Mouse (Mus musculus): ENCODE results near the gene Pik3c2a.
A peak's percentile ranks its signal among the peaks of the same experiment; 100 is the strongest.

The Pik3c2a gene

DNA sequence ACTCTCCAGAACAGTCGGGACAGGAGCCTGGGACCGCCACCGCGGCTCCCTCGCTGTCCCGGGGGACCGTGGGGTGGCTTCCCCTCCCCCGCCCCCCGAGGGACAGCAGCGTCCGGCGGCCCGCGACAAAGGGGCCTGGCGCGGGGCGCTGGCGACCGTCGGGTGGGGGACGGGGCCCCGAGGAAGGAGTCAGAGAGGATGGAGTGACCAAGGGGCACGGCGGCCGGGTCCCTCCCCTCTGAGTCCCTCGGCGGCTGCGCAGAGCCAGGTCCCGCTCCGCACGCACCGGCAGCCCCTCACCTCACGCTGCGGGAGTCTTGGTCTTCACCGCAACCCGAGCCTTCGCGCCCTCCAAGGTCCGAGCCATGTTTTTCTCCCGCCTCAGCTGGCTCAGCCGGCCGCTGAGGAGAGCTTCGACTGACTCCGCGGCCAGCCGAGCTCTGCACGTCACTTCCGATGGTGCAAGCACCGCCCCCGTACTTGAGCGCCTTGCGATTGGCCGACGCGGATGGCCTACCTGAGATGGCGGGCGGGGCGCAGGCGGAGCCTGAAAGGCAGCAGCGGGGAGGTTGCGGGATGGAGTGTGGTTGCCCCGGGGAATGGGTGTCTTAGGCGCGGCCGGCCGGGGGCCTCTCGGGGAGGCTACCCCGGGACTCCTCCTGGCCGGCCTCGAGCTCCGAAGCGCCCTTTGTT lies at the start of gene Pik3c2a:
Pik3c2a (minus strand) TSS at position 446 of the 693 bp plus-strand sequence.
- DNase-seq (ENCODE audit: low spot score): peak; percentile 96

DNA sequence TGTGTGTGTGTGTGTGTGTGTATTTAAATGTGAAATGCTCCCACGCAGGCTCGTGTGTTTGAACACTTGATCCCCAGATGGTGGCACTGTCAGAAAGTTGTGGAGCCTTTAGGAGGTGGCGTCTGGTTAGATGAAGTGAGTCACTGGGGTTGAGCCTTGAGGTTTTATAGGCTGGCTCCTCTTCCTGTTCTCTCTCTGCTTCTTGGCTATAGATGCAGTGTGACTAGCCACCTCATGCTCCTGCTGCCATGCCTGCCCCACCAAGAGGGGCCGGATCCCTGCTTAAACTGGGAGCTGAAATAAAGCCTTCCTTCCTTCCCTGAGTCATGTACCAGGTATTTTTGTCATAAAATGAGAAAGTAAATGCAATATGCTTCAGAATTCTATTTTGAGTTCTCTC lies 47.9 kb upstream of the Pik3c2a start:
- no peak for DNase-seq (ENCODE audit: low spot score)

- DNase-seq (ENCODE audit: low spot score): no peak
Observed at GRCm38 (mm10) chr7:116485062-116485601, 41.9 kb upstream of the Pik3c2a start.

- no peak for DNase-seq (ENCODE audit: low spot score)
Observed at GRCm38 (mm10) chr7:116484213-116484612, 41.0 kb upstream of the Pik3c2a start.

- DNase-seq (ENCODE audit: low spot score): no peak
Observed at GRCm38 (mm10) chr7:116483782-116484181, 40.5 kb upstream of the Pik3c2a start.

GRCm38 (mm10) chr7:116483106-116483505 lies 39.9 kb upstream of the Pik3c2a start:
- DNase-seq (ENCODE audit: low spot score): no peak

DNA sequence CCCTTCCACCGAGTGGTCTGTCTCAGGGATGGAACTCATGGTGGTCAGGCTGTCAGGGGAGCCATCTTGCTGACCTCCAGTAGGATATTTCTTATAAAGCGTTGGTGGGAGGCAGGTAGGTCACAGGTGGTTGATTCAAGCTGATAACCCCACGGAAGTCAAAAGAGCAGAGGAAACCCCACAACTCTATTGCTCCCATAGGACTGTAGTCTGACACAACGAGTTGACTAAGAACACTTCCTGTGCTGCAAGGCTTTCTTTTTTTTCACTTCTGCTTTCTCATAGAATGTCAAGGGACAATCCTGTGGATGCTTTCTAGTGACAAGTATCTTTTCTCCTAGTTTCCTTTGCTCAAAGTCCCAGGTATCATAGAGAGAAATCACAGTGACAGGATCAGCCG lies 33.0 kb upstream of the Pik3c2a start:
- no peak for DNase-seq (ENCODE audit: low spot score)

DNA sequence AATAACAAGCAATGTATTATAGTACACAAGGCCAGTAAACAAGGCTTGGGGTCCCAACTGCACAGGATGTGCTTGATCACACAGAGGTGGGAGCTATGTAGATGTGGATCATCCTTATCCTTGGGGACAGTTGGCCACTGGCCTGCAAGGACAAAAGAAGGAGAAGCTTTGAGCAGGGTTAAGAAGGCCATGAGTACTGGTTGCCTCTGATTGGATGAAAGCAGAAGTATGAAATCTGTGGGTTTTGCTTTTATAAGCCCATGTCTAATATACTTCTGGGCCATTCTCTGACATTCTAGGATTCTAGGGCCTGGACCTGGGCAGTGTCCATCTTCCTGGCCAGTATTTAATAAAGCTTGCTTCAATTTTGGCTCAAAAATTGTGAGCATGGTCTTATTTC lies 32.6 kb upstream of the Pik3c2a start:
- DNase-seq (ENCODE audit: low spot score): no peak

DNA sequence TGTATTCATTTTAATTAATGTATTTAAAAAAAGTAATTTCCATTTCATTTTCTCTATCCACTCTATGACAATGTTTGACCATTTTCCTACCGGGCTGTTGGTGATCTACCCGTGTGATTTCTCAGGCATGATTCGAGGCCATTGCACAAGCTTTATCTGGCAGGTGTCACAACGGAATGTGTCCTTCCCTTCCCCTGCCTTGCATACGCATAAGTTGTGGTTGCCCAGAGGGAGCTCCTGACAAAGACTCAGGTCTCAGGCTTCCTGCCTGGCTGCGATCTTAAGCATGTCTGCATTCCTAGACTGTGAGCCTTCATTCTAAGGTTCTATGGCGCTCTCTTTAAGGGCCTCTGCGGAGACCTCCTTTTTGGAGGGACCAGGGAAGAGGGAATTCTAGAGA lies 18.9 kb upstream of the Pik3c2a start:
- no peak for DNase-seq (ENCODE audit: low spot score)

- DNase-seq (ENCODE audit: low spot score): no peak
Observed at GRCm38 (mm10) chr7:116458985-116459441, 15.8 kb upstream of the Pik3c2a start.

DNA sequence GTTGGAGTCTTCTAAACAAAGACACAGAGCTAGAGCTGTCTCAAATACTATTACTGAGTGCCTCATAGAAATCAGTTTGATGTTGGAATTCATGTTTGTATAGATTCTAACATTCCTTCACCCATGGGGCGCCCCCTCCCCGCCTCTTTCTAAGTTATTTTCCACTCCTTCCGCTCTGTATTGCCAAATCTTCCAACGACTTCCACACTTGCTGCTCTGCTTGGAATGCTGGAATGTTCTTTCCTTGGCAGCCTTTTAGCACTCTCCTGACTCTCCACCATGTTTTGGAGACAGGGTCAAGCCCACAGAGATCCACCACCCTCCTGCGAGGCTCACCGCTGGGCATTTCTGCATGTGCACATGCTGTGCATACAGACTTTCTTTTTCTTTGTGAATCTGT lies 14.1 kb upstream of the Pik3c2a start:
- DNase-seq (ENCODE audit: low spot score): no peak

DNA sequence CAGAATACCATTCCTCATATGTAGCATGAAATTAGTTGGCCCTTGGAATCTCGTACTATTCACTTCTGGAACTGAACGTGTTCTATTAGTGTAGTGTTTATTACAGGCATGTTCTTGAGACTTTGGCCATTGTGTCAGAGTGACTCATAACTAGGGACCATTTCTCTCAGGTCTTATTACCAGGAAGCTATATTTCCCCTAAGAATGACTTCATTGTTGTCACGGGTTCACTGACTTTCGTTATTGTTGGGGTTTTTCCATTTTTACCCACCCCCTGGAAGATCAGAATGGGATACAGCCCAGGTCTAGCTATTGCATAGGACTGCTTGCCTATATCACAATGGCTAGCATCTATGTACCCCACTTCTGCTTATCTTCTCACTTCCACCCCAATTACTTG lies 13.7 kb upstream of the Pik3c2a start:
- DNase-seq (ENCODE audit: low spot score): no peak

GRCm38 (mm10) chr7:116446645-116447044 lies 3.4 kb upstream of the Pik3c2a start:
- no peak for DNase-seq (ENCODE audit: low spot score)

DNA sequence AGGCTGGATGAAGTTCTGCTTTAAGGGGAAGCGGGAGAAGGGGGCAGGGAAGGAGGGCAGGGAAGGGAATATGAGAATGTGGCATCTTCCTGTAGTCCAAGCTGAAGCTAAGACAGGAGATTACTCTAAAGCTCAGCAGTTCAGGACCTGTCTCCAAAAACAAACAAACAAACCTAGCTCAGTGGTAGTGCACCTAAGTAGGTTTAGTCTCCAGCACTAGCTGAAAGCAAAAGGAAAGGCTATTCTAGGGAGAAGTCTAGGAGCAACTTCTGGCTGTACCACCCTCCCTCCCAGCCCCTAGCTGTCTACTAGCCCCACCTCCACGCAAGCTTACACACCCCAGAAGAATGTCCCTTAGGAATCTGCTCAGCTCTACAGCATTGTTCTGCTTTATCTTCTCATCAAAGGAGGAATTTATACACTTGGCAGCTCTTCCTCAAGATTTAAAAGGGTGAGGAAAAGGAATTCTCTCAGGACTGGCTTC lies 1.1 kb upstream of the Pik3c2a start:
- peak; percentile 48 for DNase-seq (ENCODE audit: low spot score)

GRCm38 (mm10) chr7:116443697-116444325 lies 562 bp upstream of the Pik3c2a start:
- no peak for DNase-seq (ENCODE audit: low spot score)

GRCm38 (mm10) chr7:116442226-116442625 lies 1.0 kb downstream of the Pik3c2a start:
- no peak for DNase-seq (ENCODE audit: low spot score)

GRCm38 (mm10) chr7:116441346-116441745 lies 1.9 kb downstream of the Pik3c2a start:
- no peak for DNase-seq (ENCODE audit: low spot score)

- DNase-seq (ENCODE audit: low spot score): no peak
Observed at GRCm38 (mm10) chr7:116431661-116432060, 11.6 kb downstream of the Pik3c2a start.

GRCm38 (mm10) chr7:116430926-116431325 lies 12.3 kb downstream of the Pik3c2a start:
- no peak for DNase-seq (ENCODE audit: low spot score)

DNA sequence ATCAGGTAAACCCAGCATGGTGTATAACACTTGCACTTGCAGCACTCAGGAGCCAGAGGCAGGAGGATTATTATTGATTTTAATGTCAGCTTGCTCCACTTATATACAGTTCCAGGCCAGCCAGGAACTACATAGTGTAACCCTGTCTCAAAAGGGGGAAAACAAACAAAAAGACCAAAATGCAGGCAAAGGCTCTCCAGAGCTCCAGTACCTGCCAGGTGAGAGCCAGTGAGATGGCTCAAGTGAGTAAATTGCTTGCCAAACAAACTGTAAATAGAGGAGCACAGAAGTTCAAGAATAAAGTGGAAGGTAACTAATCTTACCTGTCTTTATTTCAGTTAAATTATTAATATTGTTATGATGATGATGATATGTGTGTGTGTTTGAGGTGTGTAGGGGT lies 16.0 kb downstream of the Pik3c2a start:
- no peak for DNase-seq (ENCODE audit: low spot score)

- DNase-seq (ENCODE audit: low spot score): no peak
Observed at GRCm38 (mm10) chr7:116425771-116426170, 17.5 kb downstream of the Pik3c2a start.

DNA sequence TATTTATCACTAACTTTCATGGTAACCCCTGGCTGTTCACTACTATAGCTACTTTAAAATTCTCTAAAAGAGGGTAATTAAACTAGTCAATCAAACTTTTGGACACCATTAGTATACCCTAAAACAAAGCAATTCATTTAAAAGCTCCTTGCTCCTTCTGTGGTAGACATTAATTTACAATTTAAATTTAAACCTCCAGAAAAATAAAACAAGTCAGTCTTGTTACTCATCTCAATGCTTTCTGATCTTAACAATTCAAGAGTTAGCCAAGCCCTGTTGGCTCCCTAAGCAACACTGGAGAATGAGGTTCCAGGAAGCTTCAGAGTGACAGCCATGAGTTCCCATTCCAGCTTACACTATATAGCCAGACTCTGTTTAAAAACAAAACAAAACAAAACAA lies 22.2 kb downstream of the Pik3c2a start:
- DNase-seq (ENCODE audit: low spot score): no peak

- DNase-seq (ENCODE audit: low spot score): no peak
Observed at GRCm38 (mm10) chr7:116409438-116409837, 33.8 kb downstream of the Pik3c2a start.
